Mouse (Mus musculus) testis, adult 2 months (tissue): ENCODE results near the gene Gtf2ird1. TPM values are rescaled to one million over a fixed set of nuclear protein-coding genes. Genes with fewer than 3 reads are reported as not detected.

Experiments used
- H3K27ac ChIP-seq: fragments of 200-500 bp; 2 replicates; pipeline ENCODE4 v1.5.1; 2012; ENCODE audit warnings: low read depth, low read length; ENCODE audit not compliant: control insufficient read depth, insufficient read depth
- H3K27me3 ChIP-seq: fragments of 200-500 bp; 2 replicates; pipeline ENCODE4 v1.6.1; 2012; ENCODE audit warnings: mild to moderate bottlenecking, low read length, moderate library complexity; ENCODE audit not compliant: control insufficient read depth, insufficient read depth
- H3K36me3 ChIP-seq: fragments of 200-500 bp; 2 replicates; pipeline ENCODE4 v1.6.1; 2012; ENCODE audit warnings: mild to moderate bottlenecking, low read length; ENCODE audit not compliant: control insufficient read depth, insufficient read depth
- H3K4me1 ChIP-seq: fragments of 200-500 bp; 2 replicates; pipeline ENCODE4 v1.6.1; 2012; ENCODE audit warnings: low read length; ENCODE audit not compliant: control insufficient read depth, insufficient read depth
- H3K4me3 ChIP-seq: fragments of 200-500 bp; 2 replicates; pipeline ENCODE4 v1.5.1; 2012; ENCODE audit warnings: low read depth, mild to moderate bottlenecking, low read length, moderate library complexity, mixed read lengths; ENCODE audit not compliant: control insufficient read depth
- CTCF ChIP-seq: fragments of 200-500 bp; IDR thresholded peaks from 2 replicates; pipeline ENCODE4 v1.5.1; 2012; ENCODE audit warnings: low read depth, mild to moderate bottlenecking, inconsistent platforms, low read length, moderate library complexity; ENCODE audit not compliant: control insufficient read depth, insufficient read depth, insufficient replicate concordance
- POLR2A ChIP-seq: fragments of 200-500 bp; IDR thresholded peaks from 2 replicates; pipeline ENCODE4 v1.6.1; 2012; ENCODE audit warnings: low read depth, mild to moderate bottlenecking, inconsistent platforms, low read length, moderate library complexity; ENCODE audit not compliant: control insufficient read depth
- polyA plus RNA-seq: library from polyadenylated mRNA; depleted of rRNA; stranded (reverse); fragments of >200 nt; gene quantifications from 2 replicates; pipeline ENCODE4 v1.2.3, GENCODE M21; 2012

Gtf2ird1 gene
- polyA plus RNA-seq, 1 experiment = 29.1 TPM

GRCm38 (mm10) chr5:134436782-134437458 is 19.6 kb downstream of the Gtf2ird1 start:
- no peak overlapping the region for H3K4me3 ChIP-seq
- no peaks in the 10 kb centered on the region for H3K36me3 ChIP-seq
- no peak for TF ChIP-seq POLR2A
- TF ChIP-seq CTCF = no peak
- no peak overlapping the region for H3K27ac ChIP-seq
- H3K27me3 ChIP-seq = no peaks in the 10 kb centered on the region
- H3K4me1 ChIP-seq = peaks cover 19% of the 10 kb centered on the region

GRCm38 (mm10) chr5:134435836-134436331 is 20.6 kb downstream of the Gtf2ird1 start:
- H3K4me3 ChIP-seq = no peak overlapping the region
- H3K36me3 ChIP-seq = no peaks in the 10 kb centered on the region
- H3K27me3 ChIP-seq = no peaks in the 10 kb centered on the region
- peaks cover 15% of the 10 kb centered on the region for H3K4me1 ChIP-seq
- TF ChIP-seq CTCF = no peak
- TF ChIP-seq POLR2A = no peak
- H3K27ac ChIP-seq = no peak overlapping the region

GRCm38 (mm10) chr5:134433137-134433536 is 23.4 kb downstream of the Gtf2ird1 start:
- TF ChIP-seq CTCF = no peak
- no peak for TF ChIP-seq POLR2A
- Histone ChIP-seq H3K4me3 (no peak overlapping the region), H3K27ac (no peak overlapping the region), H3K27me3 (no peaks in the 10 kb centered on the region), H3K36me3 (no peaks in the 10 kb centered on the region), H3K4me1 (no peaks in the 10 kb centered on the region)

- H3K36me3 ChIP-seq = no peaks in the 10 kb centered on the region
- TF ChIP-seq CTCF = no peak
- TF ChIP-seq POLR2A = no peak
Observed at GRCm38 (mm10) chr5:134430087-134430486, 26.4 kb downstream of the Gtf2ird1 start.

GRCm38 (mm10) chr5:134427664-134428063 is 28.9 kb downstream of the Gtf2ird1 start:
- H3K27me3 ChIP-seq = no peaks in the 10 kb centered on the region
- no peak overlapping the region for H3K27ac ChIP-seq
- H3K4me3 ChIP-seq = no peak overlapping the region
- no peak for TF ChIP-seq POLR2A
- TF ChIP-seq CTCF = no peak
- H3K36me3 ChIP-seq = no peaks in the 10 kb centered on the region
- no peaks in the 10 kb centered on the region for H3K4me1 ChIP-seq

More at GRCm38 (mm10) chr5:134430087-134430486, 26.4 kb downstream of the Gtf2ird1 start:
- no peak overlapping the region for H3K27ac ChIP-seq
- no peaks in the 10 kb centered on the region for H3K27me3 ChIP-seq
- H3K4me1 ChIP-seq = no peaks in the 10 kb centered on the region
- no peak overlapping the region for H3K4me3 ChIP-seq

GRCm38 (mm10) chr5:134425601-134426000 is 30.9 kb downstream of the Gtf2ird1 start:
- no peaks in the 10 kb centered on the region for H3K4me1 ChIP-seq
- no peak overlapping the region for H3K27ac ChIP-seq
- no peak overlapping the region for H3K4me3 ChIP-seq
- TF ChIP-seq POLR2A = no peak
- TF ChIP-seq CTCF = no peak
- no peaks in the 10 kb centered on the region for H3K36me3 ChIP-seq
- H3K27me3 ChIP-seq = no peaks in the 10 kb centered on the region

- Histone ChIP-seq H3K27me3 (no peaks in the 10 kb centered on the region), H3K27ac (no peak overlapping the region), H3K4me3 (no peak overlapping the region), H3K4me1 (no peaks in the 10 kb centered on the region), H3K36me3 (no peaks in the 10 kb centered on the region)
- TF ChIP-seq POLR2A (no peak), CTCF (no peak)
Observed at GRCm38 (mm10) chr5:134423930-134424329, 32.6 kb downstream of the Gtf2ird1 start.
